Mouse (Mus musculus) left cerebral cortex, adult 11 months (tissue): ENCODE data around the gene Phf13.
A peak's percentile ranks its signal among the peaks of the same experiment; 100 is the strongest.
"Not testable (repeated sequence)": the region's sequence is repeated elsewhere in the genome, so short reads cannot be mapped to it uniquely, and the experiment has no call there.

ENCODE experiments used
- DNase-seq: peaks from one replicate; pipeline ENCODE4 v3.0.0; 2022; ENCODE audit warnings: low spot score

Gene Phf13

DNA sequence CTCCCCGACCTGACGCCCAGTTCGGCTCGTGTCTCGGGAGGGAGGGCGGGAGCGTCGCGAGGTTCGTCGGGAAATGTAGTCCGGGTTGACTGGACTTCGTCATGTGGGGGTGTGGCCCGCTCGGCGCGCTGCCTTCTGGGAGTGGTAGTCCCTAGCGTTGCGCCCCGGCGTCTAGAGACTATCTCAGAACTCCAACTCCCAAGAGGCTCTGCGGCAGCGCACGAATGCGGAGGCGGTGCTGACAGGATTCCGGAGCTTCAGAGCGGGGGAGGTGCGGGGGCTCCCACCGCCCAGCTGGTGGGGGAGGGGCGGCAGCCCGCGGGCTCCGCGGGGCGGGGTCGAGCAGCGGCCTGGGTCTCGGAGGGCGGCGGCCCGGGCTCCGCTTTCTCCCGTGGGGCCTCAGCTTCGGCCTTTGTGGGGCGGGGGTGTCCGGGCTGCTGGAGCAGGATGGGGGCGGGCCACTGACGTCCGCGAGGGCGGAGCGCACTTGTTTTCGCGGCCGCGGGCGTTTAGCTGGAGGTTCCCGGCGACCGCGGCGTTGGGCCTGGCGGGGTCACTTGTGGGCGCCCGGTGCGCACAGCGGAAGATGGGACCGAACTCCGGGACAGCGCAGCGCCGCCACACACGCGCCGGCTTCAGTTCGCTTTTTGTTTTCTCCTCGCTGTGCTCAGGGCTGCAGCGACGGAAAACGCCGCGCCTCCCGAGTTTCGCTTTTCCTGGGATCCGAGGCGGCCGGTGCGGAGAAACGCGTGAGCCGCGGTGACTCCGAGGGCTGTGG, at the start of gene Phf13:
Phf13 (minus strand) TSS at position 86 of the 778 bp plus-strand sequence.
- peak; percentile 99 for DNase-seq

- DNase-seq = no peak
Observed at GRCm38 (mm10) chr4:152044609-152045008, 48.6 kb upstream of the Phf13 start.

DNA sequence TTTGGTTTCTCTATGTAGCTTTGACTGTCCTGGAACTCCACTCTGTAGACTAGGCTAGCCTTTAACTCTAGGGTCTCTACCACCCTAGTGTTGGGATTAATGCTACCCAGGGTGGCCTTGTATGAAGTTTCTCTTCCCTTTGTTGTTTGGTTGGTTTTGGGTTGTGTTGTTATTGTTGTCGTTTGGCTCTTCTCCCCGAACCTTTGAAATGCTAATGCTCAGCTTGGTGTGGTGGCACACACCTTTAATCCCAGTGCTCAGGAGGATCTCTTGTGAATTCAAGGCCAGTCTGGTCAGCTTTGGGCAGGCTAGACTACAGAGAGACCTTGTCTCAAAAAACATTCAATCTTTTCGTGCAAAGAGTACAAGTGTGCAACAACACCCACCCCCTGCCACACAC, 47.1 kb upstream of the Phf13 start:
- no peak for DNase-seq

GRCm38 (mm10) chr4:152041924-152042641, 46.0 kb upstream of the Phf13 start:
- no peak for DNase-seq

DNA sequence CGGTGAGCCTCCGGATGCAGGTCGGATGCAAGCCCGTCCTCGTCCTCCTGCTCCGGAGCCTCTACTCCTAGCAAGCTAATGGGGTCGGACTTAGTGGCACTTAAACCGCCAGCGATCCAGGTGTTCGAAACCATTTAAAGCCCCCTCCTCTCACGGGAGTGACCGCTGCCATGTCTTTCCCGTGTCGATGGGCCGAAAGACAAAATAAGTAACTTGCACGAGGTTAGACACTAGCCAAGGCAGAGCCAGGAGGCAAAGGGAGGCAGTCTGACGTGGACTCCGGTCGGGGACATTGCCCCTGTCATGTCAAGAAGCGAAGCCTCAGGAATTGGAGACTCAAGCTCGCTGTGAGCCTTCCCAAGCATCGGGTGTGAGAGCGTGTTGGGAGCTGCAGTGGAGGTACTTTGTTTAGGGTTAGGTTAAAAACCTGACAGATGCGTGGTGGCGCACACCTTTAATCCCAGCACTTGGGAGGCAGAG, 43.8 kb upstream of the Phf13 start:
- no peak for DNase-seq

- peak; percentile 87 for DNase-seq
Observed at GRCm38 (mm10) chr4:152038985-152039830, 43.1 kb upstream of the Phf13 start, which contains the start of gene Nol9. TSS of gene Nol9 (plus strand) at chr4:152039321.

DNA sequence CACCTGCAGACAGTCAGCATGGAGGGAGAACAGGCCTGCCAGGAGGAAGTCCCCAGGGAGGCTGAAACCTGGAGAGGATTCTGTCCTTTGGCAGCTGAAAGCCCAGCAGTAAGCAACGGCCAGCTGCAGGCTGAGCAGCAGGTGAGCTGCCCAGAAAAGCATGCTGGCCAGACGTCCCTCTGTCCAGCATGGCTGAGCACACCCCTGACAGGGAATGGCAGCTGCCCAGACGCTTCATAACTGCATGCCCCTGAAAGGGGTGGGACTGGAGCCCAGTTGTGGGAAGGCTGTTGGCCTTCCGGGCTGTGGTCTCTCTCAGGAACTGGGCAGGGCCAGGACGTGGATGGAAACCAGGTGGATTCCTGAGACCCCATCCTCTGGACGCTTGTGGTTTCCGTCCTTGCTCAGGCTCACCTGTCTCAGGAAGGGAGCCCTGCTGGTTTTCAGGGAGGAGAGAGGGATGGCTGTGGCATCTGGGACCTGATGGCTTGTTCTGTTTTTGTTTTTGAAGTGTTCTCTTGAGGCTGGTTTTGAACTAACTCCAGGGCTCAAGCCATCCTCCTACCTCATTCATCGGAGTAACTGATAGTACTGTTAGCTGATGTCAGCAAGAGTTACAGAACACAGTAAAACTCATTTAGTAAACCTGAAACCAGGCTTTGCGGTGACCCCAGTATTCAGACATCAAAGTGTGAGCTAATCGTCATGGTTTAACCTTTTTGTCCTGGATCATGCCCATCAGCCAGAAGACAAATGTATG, 42.3 kb upstream of the Phf13 start, which contains the start of gene Tas1r1:
Tas1r1 (minus strand) TSS at position 344 of the 760 bp plus-strand sequence.
- DNase-seq = no peak

DNA sequence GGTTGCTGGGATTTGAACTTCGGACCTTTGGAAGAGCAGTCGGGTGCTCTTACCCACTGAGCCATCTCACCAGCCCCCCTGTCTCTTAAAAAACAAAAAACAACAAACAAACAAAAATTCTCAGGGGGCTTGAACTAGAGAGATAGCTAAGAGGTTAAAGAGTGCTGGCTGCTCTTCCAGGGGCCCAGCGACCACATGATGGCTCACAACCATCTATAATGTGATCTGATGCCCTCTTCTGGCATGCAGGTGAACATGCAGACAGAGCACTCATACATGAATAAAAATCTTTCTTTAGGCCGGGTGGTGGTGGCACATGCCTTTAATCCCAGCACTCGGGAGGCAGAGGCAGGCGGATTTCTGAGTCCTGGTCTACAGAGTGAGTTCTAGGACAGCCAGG, 40.4 kb upstream of the Phf13 start:
- DNase-seq = not testable (repeated sequence)

DNA sequence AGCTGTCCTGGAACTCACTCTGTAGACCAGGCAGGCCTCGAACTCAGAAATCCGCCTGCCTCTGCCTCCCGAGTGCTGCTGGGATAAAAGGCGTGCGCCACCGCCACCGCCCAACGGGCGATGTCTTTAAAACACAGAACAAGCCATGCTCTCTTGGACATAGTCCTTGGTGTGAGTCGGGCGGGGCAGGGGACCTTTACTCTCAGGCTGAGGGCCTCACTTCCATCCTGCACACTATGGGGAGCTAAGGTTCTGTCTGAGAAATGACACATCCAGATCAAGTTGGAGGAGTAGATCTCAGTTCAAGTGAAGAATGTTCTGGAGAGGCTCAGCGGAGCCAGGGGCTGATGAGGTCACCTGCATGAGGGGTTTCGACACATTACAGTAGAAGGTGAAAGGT, 36.9 kb upstream of the Phf13 start:
- DNase-seq = no peak

- no peak for DNase-seq
Observed at GRCm38 (mm10) chr4:152029997-152030396, 33.9 kb upstream of the Phf13 start.

- DNase-seq = no peak
Observed at GRCm38 (mm10) chr4:152029087-152029486, 33.0 kb upstream of the Phf13 start.

DNA sequence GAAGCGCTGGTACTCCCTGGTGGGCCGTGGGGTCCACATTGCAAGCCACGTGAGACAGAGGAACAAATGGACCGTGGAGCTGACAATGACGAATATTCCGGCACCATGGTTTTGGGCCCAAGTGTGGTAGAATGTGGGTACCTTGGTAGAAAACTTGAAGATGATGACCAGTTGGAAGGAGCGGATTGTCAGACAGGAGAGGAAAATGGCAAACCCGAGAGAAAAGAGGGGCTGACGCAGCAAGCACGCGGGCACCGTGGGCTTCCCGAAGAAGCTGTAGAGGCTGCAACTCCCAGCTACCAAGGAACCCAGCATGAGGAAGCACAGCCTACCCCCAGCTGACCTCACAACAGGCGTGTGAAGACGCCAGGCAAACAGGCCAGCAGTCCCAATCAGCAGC, 32.4 kb upstream of the Phf13 start:
- DNase-seq = no peak

- DNase-seq = peak; percentile 95
Observed at GRCm38 (mm10) chr4:152027524-152027923, 31.5 kb upstream of the Phf13 start, which contains the start of gene Zbtb48. TSS of gene Zbtb48 (minus strand) at chr4:152027671.

DNA sequence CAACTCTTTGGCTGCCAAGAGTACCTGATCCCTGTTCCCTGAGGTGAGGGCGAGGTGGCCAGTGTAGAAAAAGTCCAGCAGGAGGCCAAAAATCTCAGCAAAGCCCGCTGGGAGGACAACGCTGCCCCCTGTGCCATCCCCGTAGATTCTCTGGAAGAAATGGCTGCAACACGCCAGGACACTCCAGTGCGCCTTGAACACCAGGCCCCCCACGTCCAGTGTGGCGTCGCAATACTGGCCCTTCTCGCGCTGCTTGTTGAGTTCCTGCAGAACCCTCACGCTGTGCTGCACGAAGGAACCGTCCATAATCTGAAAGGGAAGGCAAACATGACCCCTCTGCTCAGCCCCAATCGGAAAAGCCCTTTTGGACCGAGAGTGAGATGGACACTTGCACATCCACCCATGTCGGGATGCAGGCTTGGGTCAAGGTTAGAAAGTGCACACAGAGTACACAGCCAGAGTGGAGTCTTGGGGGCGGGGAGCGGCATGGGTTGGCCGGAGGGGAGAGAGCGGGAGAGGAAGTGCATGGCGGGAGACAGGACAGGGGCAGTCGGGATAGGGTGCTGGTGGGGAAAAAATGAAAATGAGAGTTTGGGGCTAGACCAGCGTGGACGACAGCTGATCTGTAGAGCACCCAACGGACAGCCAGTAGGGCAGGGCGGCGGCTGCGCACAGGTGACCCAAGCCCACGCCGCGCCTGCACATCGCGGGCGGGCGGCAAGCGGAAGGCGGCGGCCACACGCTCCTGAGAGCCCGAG, 30.9 kb upstream of the Phf13 start:
- DNase-seq = no peak

DNA sequence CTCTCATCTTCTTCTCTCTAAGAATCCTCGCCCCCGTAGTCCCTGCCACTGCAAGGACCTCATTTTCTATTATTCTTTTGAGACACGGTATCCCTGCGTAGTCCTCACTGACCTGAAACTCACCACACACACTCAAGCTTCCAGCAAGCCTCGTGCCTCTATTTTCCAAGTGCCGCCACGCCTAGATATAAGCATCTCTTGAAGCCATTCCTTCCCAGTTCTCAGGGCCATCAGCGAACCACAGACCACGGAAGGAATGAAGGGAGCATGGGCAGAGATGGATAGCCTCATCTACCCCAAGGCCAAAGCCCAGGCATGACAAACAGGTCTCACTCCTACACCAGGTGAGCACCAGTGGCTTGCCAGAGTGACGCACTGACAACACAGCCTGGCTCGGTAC, 28.5 kb upstream of the Phf13 start:
- DNase-seq = no peak

DNA sequence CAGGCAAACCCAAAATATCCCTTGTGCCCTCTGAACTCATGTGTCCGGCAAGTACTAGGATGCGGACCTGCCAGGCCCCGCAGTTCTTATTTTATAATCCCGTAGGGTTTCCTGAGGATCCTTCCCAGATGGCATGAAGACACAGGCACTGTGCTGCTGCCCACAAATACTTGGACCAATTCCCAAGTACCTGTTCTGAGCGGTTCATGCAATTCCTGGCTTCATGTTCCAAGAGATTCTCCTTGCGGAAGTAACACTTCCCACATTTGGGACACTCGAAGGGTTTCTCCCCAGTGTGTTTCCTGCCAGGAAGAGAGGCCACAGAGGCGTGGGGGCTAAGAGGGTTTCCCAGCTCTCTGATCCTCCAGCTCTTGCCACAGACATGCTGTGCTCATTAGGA, 26.4 kb upstream of the Phf13 start:
- DNase-seq = no peak

DNA sequence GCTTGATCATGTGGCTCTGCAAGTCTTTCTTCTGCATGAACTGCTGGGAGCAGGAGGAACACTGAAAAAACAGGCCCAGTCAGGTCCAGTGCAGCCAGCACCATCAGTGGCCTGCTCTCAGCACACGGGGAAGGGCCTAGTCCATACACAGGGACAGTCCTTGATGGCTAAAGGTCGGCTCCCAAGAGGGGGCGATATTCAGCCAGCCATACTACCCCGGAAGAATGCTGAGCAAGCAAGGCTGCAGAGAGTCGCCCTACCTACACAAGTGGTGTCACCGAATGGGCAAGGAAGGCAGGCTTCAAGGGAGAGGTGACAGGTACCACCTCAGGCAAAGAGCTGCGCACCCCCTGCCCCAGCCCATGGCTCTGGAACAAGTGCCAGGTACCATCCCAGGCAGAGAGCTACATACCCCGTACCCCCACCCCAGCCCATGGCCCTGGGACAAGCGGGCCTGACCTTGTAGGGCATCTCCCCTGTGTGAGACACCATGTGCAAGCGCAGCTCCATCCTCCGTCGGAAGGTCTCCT, 25.6 kb upstream of the Phf13 start:
- no peak for DNase-seq

- no peak for DNase-seq
Observed at GRCm38 (mm10) chr4:152020024-152020423, 24.0 kb upstream of the Phf13 start.

DNA sequence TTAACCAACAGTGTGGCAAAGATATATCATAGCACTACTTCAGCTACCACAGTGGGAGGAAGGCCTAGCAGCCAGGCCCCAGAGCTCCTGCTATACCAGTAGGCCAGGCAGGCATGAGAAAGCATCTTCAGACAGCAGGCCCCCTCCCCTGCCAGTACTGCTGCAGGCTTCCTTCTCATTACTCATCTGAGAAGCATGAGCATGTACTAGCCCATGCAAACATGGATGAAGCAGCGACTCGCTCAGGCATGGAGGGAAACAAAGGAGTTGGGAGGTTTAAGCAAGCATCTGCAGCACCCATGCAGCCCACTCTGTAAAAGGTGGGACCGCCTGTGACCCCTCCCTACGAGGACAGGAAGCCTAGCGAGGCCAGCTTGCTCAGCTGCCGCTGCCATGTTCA, 23.0 kb upstream of the Phf13 start:
- DNase-seq = no peak

DNA sequence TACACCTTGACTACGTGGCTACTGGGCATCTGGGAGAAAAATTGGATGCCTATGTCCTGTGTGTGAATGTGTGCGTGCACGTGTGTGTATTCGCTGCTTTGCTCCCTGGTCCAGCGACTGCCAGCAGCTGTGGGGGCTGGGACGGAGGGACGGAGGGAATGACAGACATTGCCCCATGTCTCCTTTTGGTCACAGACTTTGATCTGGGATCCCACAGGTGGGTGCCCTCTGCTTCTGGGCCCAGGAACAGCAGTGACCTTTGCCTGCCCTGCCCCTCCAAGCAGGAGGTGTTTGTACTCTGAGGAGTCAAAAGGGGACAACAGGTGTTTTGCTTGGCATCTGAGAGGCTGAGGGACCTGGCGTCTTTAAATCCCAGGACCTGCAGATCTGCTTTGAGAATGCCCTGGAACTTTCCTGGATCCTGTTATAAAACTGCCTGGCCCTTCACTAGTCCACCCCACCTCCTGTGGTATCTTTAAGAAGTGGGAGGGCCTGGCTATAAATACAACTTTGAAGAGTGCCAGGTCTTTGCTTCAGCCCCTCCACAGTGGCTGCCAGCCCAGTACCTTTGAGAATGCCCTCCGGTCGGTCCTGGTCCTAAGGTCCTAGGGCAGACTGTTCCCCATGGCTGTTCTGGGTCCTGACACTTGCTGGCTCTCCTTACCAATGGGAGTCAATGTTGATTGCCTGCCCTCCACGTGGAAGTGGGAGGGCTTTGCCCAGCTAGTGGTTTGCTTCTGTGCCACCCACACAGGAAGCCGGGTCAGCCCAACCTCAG, 17.2 kb upstream of the Phf13 start:
- no peak for DNase-seq
